Mouse (Mus musculus) liver, adult 2 months (tissue): ENCODE data around the gene Nfkb1. TPM values are rescaled to one million over a fixed set of nuclear protein-coding genes. Genes with fewer than 3 reads are reported as not detected.

ENCODE experiments used
- DNase-seq: peaks from one replicate; pipeline ENCODE4 v3.0.0-alpha.2; 2011; ENCODE audit warnings: low read depth, low spot score; ENCODE audit errors: extremely low read depth
- H3K27ac ChIP-seq: fragments of 200-500 bp; replicated peaks from 2 replicates; pipeline ENCODE4 v1.5.1; 2012; ENCODE audit warnings: low read depth, mild to moderate bottlenecking, control low read depth, inconsistent platforms, low read length; ENCODE audit not compliant: insufficient read depth
- H3K27me3 ChIP-seq: fragments of 200-500 bp; 2 replicates; pipeline ENCODE4 v1.6.1; 2012; ENCODE audit warnings: mild to moderate bottlenecking, moderate library complexity, low read length, inconsistent platforms; ENCODE audit not compliant: control insufficient read depth, insufficient read depth
- H3K36me3 ChIP-seq: fragments of 200-500 bp; 2 replicates; pipeline ENCODE4 v1.6.1; 2012; ENCODE audit warnings: low read length, inconsistent platforms; ENCODE audit not compliant: control insufficient read depth, insufficient read depth
- H3K4me1 ChIP-seq: fragments of 200-500 bp; 2 replicates; pipeline ENCODE4 v1.6.1; 2011; ENCODE audit warnings: low read length; ENCODE audit not compliant: control insufficient read depth, insufficient read depth
- H3K4me3 ChIP-seq: fragments of 200-500 bp; 2 replicates; pipeline ENCODE4 v1.5.1; 2011; ENCODE audit warnings: low read depth, mild to moderate bottlenecking, control low read depth, low read length, moderate library complexity; ENCODE audit not compliant: insufficient read depth
- H3K79me2 ChIP-seq: fragments of 200-500 bp; 2 replicates; pipeline ENCODE4 v1.6.1; 2012; ENCODE audit warnings: inconsistent platforms, mild to moderate bottlenecking, low read length, moderate library complexity; ENCODE audit not compliant: control insufficient read depth, insufficient read depth
- H3K9ac ChIP-seq: fragments of 200-500 bp; 2 replicates; pipeline ENCODE4 v1.6.1; 2012; ENCODE audit warnings: low read depth, mild to moderate bottlenecking, control low read depth, inconsistent platforms, low read length
- CTCF ChIP-seq: fragments of 200-500 bp; IDR thresholded peaks from 2 replicates; pipeline ENCODE4 v1.5.1; 2011; ENCODE audit warnings: low read depth, low read length, control low read depth
- POLR2A ChIP-seq: fragments of 200-500 bp; IDR thresholded peaks from 2 replicates; pipeline ENCODE4 v1.6.1; 2011; ENCODE audit warnings: low read length, control low read depth; ENCODE audit not compliant: insufficient read depth; ENCODE audit errors: extremely low read depth
- WGBS: fragments of 180-500 bp; shearing (Covaris S2); methylation state at CpG from one replicate; pipeline ENCODE4 v1.1.7; 2018; 5-methylcytosine and 5-hydroxymethylcytosine counted together
- polyA plus RNA-seq: library from polyadenylated mRNA; depleted of rRNA; stranded (reverse); fragments of >200 nt; gene quantifications from 2 replicates; pipeline ENCODE4 v1.2.3, GENCODE M21; 2012
- total RNA-seq: library from RNA; depleted of rRNA; stranded (reverse); fragments of >200 nt; gene quantifications from 2 replicates; pipeline ENCODE4 v1.2.3, GENCODE M21; 2014

Nfkb1 gene
- total and polyA plus RNA-seq, 2 experiments, result 19.5 to 24.5 TPM

DNA sequence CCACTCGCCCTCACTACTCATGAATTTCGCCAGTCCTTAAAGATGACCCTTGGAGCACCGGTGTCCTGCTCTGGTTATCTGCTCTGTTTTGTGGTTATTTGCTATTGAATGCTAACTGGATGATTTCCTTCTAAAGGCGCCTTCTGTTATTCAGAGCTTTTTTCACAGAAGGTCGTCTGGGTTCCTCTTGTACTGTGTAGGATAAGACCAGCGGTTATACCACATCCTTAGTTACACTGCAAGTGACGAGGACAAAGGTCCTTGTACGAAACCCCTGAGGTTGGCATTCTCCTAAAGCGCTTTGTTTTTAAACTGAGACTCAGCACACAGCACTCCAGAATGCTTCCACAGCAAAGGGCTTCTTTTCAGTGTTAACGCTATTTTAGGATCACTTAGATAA, 88.6 kb downstream of the Nfkb1 start:
- DNase-seq, result no peak
- Histone ChIP-seq H3K79me2 (no peaks in the 10 kb centered on the region), H3K27me3 (no peaks in the 10 kb centered on the region), H3K36me3 (peaks cover 24% of the 10 kb centered on the region), H3K4me1 (peaks cover 3% of the 10 kb centered on the region), H3K4me3 (no peak overlapping the region), H3K9ac (no peak overlapping the region), H3K27ac (no peak overlapping the region)
- WGBS, result 81% methylated on average over 10 of the region's 10 CpGs
- TF ChIP-seq POLR2A (no peak), CTCF (no peak)

GRCm38 (mm10) chr3:135598355-135598754, 93.0 kb downstream of the Nfkb1 start:
- Histone ChIP-seq H3K4me3 (no peak overlapping the region), H3K36me3 (peaks cover 32% of the 10 kb centered on the region), H3K79me2 (no peaks in the 10 kb centered on the region), H3K4me1 (peaks cover 3% of the 10 kb centered on the region), H3K27me3 (no peaks in the 10 kb centered on the region), H3K27ac (no peak overlapping the region), H3K9ac (no peak overlapping the region)
- DNase-seq, result no peak
- TF ChIP-seq POLR2A, result no peak
- TF ChIP-seq CTCF, result no peak
- WGBS, result 78% methylated on average over 3 of the region's 3 CpGs

- no peak for DNase-seq
- no peaks in the 10 kb centered on the region for H3K27me3 ChIP-seq
- H3K4me1 ChIP-seq, result peaks cover 3% of the 10 kb centered on the region
- no peak overlapping the region for H3K9ac ChIP-seq
- WGBS, result 74% methylated on average over 4 of the region's 4 CpGs
- H3K4me3 ChIP-seq, result no peak overlapping the region
- H3K36me3 ChIP-seq, result peaks cover 39% of the 10 kb centered on the region
- peak overlapping the region; percentile 38; the same call in 1 of the 2 replicates for H3K27ac ChIP-seq
- no peak for TF ChIP-seq POLR2A
- no peak for TF ChIP-seq CTCF
- no peaks in the 10 kb centered on the region for H3K79me2 ChIP-seq
Observed at GRCm38 (mm10) chr3:135597014-135597413, 94.3 kb downstream of the Nfkb1 start.

GRCm38 (mm10) chr3:135594238-135594917, 97.0 kb downstream of the Nfkb1 start:
- DNase-seq, result no peak
- H3K27ac ChIP-seq, result no peak overlapping the region
- no peak overlapping the region for H3K4me3 ChIP-seq
- H3K4me1 ChIP-seq, result peaks cover 3% of the 10 kb centered on the region
- WGBS, result 77% methylated on average over 21 of the region's 21 CpGs
- no peaks in the 10 kb centered on the region for H3K27me3 ChIP-seq
- H3K79me2 ChIP-seq, result no peaks in the 10 kb centered on the region
- peaks cover 51% of the 10 kb centered on the region for H3K36me3 ChIP-seq
- TF ChIP-seq CTCF (no peak), POLR2A (no peak)
- H3K9ac ChIP-seq, result no peak overlapping the region

DNA sequence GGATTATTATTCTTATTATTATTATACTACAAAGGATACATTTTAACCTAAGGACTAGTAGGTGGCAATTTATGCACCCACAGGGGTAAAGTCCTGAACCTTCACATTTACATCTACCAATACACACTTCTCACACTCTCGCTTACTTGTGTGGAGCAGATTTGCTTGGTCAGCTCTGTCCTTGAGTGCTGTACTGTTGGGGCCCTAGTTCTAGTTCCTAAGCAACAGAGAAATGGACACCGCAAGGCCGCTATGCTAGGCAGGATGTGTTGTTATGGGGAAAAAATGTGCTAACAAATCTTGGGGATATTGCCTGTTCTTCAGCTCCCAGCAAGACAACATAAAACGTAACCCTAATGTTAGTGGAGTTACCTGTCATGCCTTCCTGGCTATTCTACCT, 99.3 kb downstream of the Nfkb1 start:
- no peaks in the 10 kb centered on the region for H3K79me2 ChIP-seq
- H3K9ac ChIP-seq, result no peak overlapping the region
- H3K4me3 ChIP-seq, result no peak overlapping the region
- no peak overlapping the region for H3K27ac ChIP-seq
- TF ChIP-seq POLR2A (no peak), CTCF (no peak)
- DNase-seq, result no peak
- H3K4me1 ChIP-seq, result peaks cover 3% of the 10 kb centered on the region
- H3K27me3 ChIP-seq, result no peaks in the 10 kb centered on the region
- WGBS, result 94% methylated on average over 4 of the region's 4 CpGs
- peaks cover 60% of the 10 kb centered on the region for H3K36me3 ChIP-seq

DNA sequence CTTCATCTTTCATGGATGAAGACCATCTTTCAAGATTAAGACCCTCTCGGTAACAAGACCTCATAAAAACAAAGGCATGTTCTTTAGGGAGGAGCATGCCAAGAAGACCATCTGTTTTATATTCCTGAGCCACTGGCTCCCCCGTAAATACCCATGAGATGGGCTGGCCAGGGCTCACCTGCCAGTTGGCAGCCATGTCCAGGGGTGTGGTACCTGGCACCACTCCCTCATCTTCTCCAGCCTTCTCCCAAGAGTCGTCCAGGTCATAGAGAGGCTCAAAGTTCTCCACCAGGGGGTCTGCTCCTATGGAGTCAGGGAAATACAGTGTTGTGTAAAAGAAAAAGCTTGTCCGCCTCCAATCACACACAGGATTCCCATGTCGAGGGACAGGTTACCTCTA, 100.0 kb downstream of the Nfkb1 start:
- Histone ChIP-seq H3K4me3 (no peak overlapping the region), H3K27me3 (no peaks in the 10 kb centered on the region), H3K79me2 (no peaks in the 10 kb centered on the region), H3K4me1 (no peaks in the 10 kb centered on the region; the same call in none of the 2 replicates), H3K27ac (no peak overlapping the region), H3K36me3 (peaks cover 60% of the 10 kb centered on the region), H3K9ac (no peak overlapping the region)
- TF ChIP-seq CTCF, result no peak
- no peak for TF ChIP-seq POLR2A
- 80% methylated on average over 5 of the region's 5 CpGs for whole genome bisulfite sequencing
- no peak for DNase-seq
